Mouse (Mus musculus): ENCODE measurements at regions not wholly inside any gene's neighbourhood (a gene's known extent, or its start where the extent isn't known, plus 50 kb on each side); places are given as distances from the start of the nearest gene placed in this dataset.

- no peak for DNase-seq (ENCODE audit: low read depth in 2 of 2, low spot score in 2 of 2)
Observed at GRCm38 (mm10) chr3:149118806-149119205, 128.5 kb upstream of the Adgrl2 start.

GRCm38 (mm10) chr3:149117684-149118056, 127.3 kb upstream of the Adgrl2 start:
- no peak for DNase-seq (ENCODE audit: low read depth in 2 of 2, low spot score in 2 of 2)

- DNase-seq (ENCODE audit: low read depth in 2 of 2, low spot score in 2 of 2) = no peak
Observed at GRCm38 (mm10) chr3:149117018-149117683, 126.8 kb upstream of the Adgrl2 start.

GRCm38 (mm10) chr3:149116604-149117003, 126.2 kb upstream of the Adgrl2 start:
- DNase-seq (ENCODE audit: low read depth in 2 of 2, low spot score in 2 of 2) = no peak

- DNase-seq (ENCODE audit: low read depth in 2 of 2, low spot score in 2 of 2) = no peak
Observed at GRCm38 (mm10) chr3:149115901-149116300, 125.5 kb upstream of the Adgrl2 start.

- DNase-seq (ENCODE audit: low read depth in 2 of 2, low spot score in 2 of 2) = no peak
Observed at GRCm38 (mm10) chr3:149112878-149113277, 122.5 kb upstream of the Adgrl2 start.

GRCm38 (mm10) chr3:149111529-149112439, 121.4 kb upstream of the Adgrl2 start:
- no peak for DNase-seq (ENCODE audit: low read depth in 2 of 2, low spot score in 2 of 2)

GRCm38 (mm10) chr3:149110831-149111230, 120.5 kb upstream of the Adgrl2 start:
- DNase-seq (ENCODE audit: low read depth in 2 of 2, low spot score in 2 of 2) = no peak

- DNase-seq (ENCODE audit: low read depth in 2 of 2, low spot score in 2 of 2) = no peak
Observed at GRCm38 (mm10) chr3:149105709-149106450, 115.5 kb upstream of the Adgrl2 start.

GRCm38 (mm10) chr3:149105181-149105580, 114.8 kb upstream of the Adgrl2 start:
- DNase-seq (ENCODE audit: low read depth in 2 of 2, low spot score in 2 of 2) = no peak

GRCm38 (mm10) chr3:149104080-149104479, 113.7 kb upstream of the Adgrl2 start:
- DNase-seq (ENCODE audit: low read depth in 2 of 2, low spot score in 2 of 2) = no peak

- no peak for DNase-seq (ENCODE audit: low read depth in 2 of 2, low spot score in 2 of 2)
Observed at GRCm38 (mm10) chr3:149103469-149103868, 113.1 kb upstream of the Adgrl2 start.

GRCm38 (mm10) chr3:149102846-149103245, 112.5 kb upstream of the Adgrl2 start:
- DNase-seq (ENCODE audit: low read depth in 2 of 2, low spot score in 2 of 2) = no peak

- DNase-seq (ENCODE audit: low read depth in 2 of 2, low spot score in 2 of 2) = no peak
Observed at GRCm38 (mm10) chr3:149101785-149102184, 111.4 kb upstream of the Adgrl2 start.

GRCm38 (mm10) chr3:149098764-149099163, 108.4 kb upstream of the Adgrl2 start:
- DNase-seq (ENCODE audit: low read depth in 2 of 2, low spot score in 2 of 2) = no peak

GRCm38 (mm10) chr3:149097026-149097425, 106.7 kb upstream of the Adgrl2 start:
- DNase-seq (ENCODE audit: low read depth in 2 of 2, low spot score in 2 of 2) = no peak

- DNase-seq (ENCODE audit: low read depth in 2 of 2, low spot score in 2 of 2) = no peak
Observed at GRCm38 (mm10) chr3:149092649-149093048, 102.3 kb upstream of the Adgrl2 start.

- no peak for DNase-seq (ENCODE audit: low read depth in 2 of 2, low spot score in 2 of 2)
Observed at GRCm38 (mm10) chr3:149090103-149090502, 99.7 kb upstream of the Adgrl2 start.

- DNase-seq (ENCODE audit: low read depth in 2 of 2, low spot score in 2 of 2) = no peak
Observed at GRCm38 (mm10) chr3:149088621-149089128, 98.3 kb upstream of the Adgrl2 start.

- no peak for DNase-seq (ENCODE audit: low read depth in 2 of 2, low spot score in 2 of 2)
Observed at GRCm38 (mm10) chr3:149087488-149087887, 97.1 kb upstream of the Adgrl2 start.

GRCm38 (mm10) chr3:149086704-149087103, 96.3 kb upstream of the Adgrl2 start:
- no peak for DNase-seq (ENCODE audit: low read depth in 2 of 2, low spot score in 2 of 2)

All from CD8-positive naive resting alpha-beta T cell, adult 2 months (primary cell).